Mouse (Mus musculus): ENCODE measurements around the gene Retreg1. TPM values are rescaled to one million over a fixed set of nuclear protein-coding genes. Genes with fewer than 3 reads are reported as not detected.

The Retreg1 gene
- total and polyA plus RNA-seq, 3 experiments: 17.5 to 28.7 (median 19.0) TPM

- peaks cover 18 to 65% of the 10 kb centered on the region in 2 experiments for H3K4me1 ChIP-seq (ENCODE audit: control insufficient read depth in 1 of 2, insufficient read depth in 2 of 2)
- no peak overlapping the region for H3K9ac ChIP-seq (ENCODE audit: insufficient read depth, low read depth)
- no peaks in the 10 kb centered on the region for H3K9me3 ChIP-seq (replicated peaks; ENCODE audit: low read length)
- H3K27ac ChIP-seq (ENCODE audit: insufficient read depth, low read depth): no peak overlapping the region
- in situ Hi-C loops (cut with MboI; ENCODE audit: low pct_ligation_motif_present, low pct_unique_long_range_greater_than_20kb, low sequenced_read_pairs): no loop called here
- peak; percentile 21 for DNase-seq (ENCODE audit: extremely low read depth)
- H3K36me3 ChIP-seq (replicated peaks in 1 of 2; ENCODE audit: control insufficient read depth in 1 of 2, insufficient read depth in 1 of 2, low read length in 1 of 2): peaks cover 0 to 2% of the 10 kb centered on the region in 2 experiments
- no peak overlapping the region for H3K4me2 ChIP-seq (ENCODE audit: insufficient read depth, low read depth, poor library complexity, severe bottlenecking)
- no peak overlapping the region for H3K4me3 ChIP-seq (replicated peaks in 1 of 3; ENCODE audit: low read depth in 2 of 3, low read length in 2 of 3, poor library complexity in 1 of 3)
- TF ChIP-seq PAX5 (IDR thresholded peaks at IDR 0.05; ENCODE audit: low read length) (no peak), POLR2A (IDR thresholded peaks at IDR 0.05; ENCODE audit: low read depth, low read length) (no peak), ZNF384 (IDR thresholded peaks at IDR 0.05; ENCODE audit: low read depth, low read length) (peak; percentile 70)
- dilution Hi-C loops (cut with MboI; ENCODE audit: extremely low pct_ligation_motif_present, extremely low pct_unique_long_range_greater_than_20kb, low sequenced_read_pairs): no loop called here
- H3K27me3 ChIP-seq (replicated peaks): no peaks in the 10 kb centered on the region
- H3K79me2 ChIP-seq (replicated peaks; ENCODE audit: control insufficient read depth, extremely low read depth, insufficient read depth, poor library complexity, severe bottlenecking): no peaks in the 10 kb centered on the region
Observed at GRCm38 (mm10) chr15:25938496-25938895, 95.5 kb downstream of the Retreg1 start.

- no peaks in the 10 kb centered on the region for H3K9me3 ChIP-seq (replicated peaks; ENCODE audit: low read length)
- peaks cover 15 to 56% of the 10 kb centered on the region in 2 experiments for H3K4me1 ChIP-seq (ENCODE audit: control insufficient read depth in 1 of 2, insufficient read depth in 2 of 2)
- peaks cover 0 to 8% of the 10 kb centered on the region in 2 experiments for H3K36me3 ChIP-seq (replicated peaks in 1 of 2; ENCODE audit: control insufficient read depth in 1 of 2, insufficient read depth in 1 of 2, low read length in 1 of 2)
- no peaks in the 10 kb centered on the region for H3K79me2 ChIP-seq (replicated peaks; ENCODE audit: control insufficient read depth, extremely low read depth, insufficient read depth, poor library complexity, severe bottlenecking)
- H3K9ac ChIP-seq (ENCODE audit: insufficient read depth, low read depth): peak overlapping the region; percentile 45
- no peaks in the 10 kb centered on the region for H3K27me3 ChIP-seq (replicated peaks)
- dilution Hi-C loops (cut with MboI; ENCODE audit: extremely low pct_ligation_motif_present, extremely low pct_unique_long_range_greater_than_20kb, low sequenced_read_pairs): no loop called here
- peak overlapping the region; percentile 34 to 42 (median 38) for H3K4me3 ChIP-seq (replicated peaks in 1 of 3; ENCODE audit: low read depth in 2 of 3, low read length in 2 of 3, poor library complexity in 1 of 3)
- in situ Hi-C loops (cut with MboI; ENCODE audit: low pct_ligation_motif_present, low pct_unique_long_range_greater_than_20kb, low sequenced_read_pairs): no loop called here
- peak; percentile 73 for DNase-seq (ENCODE audit: extremely low read depth)
- peak overlapping the region; percentile 52 for H3K27ac ChIP-seq (ENCODE audit: insufficient read depth, low read depth)
- H3K4me2 ChIP-seq (ENCODE audit: insufficient read depth, low read depth, poor library complexity, severe bottlenecking): peak overlapping the region; percentile 71
- TF ChIP-seq CTCF (conservative IDR thresholded peaks at IDR 0.05 in 1 of 2, IDR thresholded peaks at IDR 0.05 in 1 of 2; ENCODE audit: low read depth in 2 of 2, low read length in 2 of 2) (peak in 1 of 2 experiments; percentile 55; a peak in 2 of 4 replicates), ZMIZ1 (IDR thresholded peaks at IDR 0.05; ENCODE audit: low read depth, low read length) (no peak), PAX5 (IDR thresholded peaks at IDR 0.05; ENCODE audit: low read length) (no peak), TBP (conservative IDR thresholded peaks at IDR 0.05; ENCODE audit: low read depth, low read length) (0 out of 2 replicates have a peak, but pooled peaks have one; percentile 24), IRF4 (IDR thresholded peaks at IDR 0.05; ENCODE audit: low read depth, low read length) (peak; percentile 87), MXI1 (IDR thresholded peaks at IDR 0.05; ENCODE audit: low read depth, low read length) (peak; percentile 56; the same call in 1 of the 2 replicates), CHD1 (IDR thresholded peaks at IDR 0.05; ENCODE audit: low read depth, low read length) (0 out of 2 replicates have a peak, but pooled peaks have one; percentile 9), JUND (conservative IDR thresholded peaks at IDR 0.05; ENCODE audit: low read depth, low read length) (no peak), USF1 (IDR thresholded peaks at IDR 0.05; ENCODE audit: low read depth, low read length) (no peak), SIN3A (IDR thresholded peaks at IDR 0.05; ENCODE audit: low read length) (peak; percentile 75), MAZ (IDR thresholded peaks at IDR 0.05; ENCODE audit: low read depth, low read length) (0 out of 2 replicates have a peak, but pooled peaks have one; percentile 26), SMC3 (IDR thresholded peaks at IDR 0.05; ENCODE audit: low read depth, low read length) (peak; percentile 34), E2F4 (IDR thresholded peaks at IDR 0.05; ENCODE audit: insufficient replicate concordance, low read depth, low read length) (no peak), ELF1 (IDR thresholded peaks at IDR 0.05; ENCODE audit: low read depth, low read length) (no peak), ETS1 (conservative IDR thresholded peaks at IDR 0.05; ENCODE audit: low read depth, low read length) (peak; percentile 64; the same call in 1 of the 2 replicates), TCF12 (IDR thresholded peaks at IDR 0.05; ENCODE audit: low read depth, low read length) (peak; percentile 47), POLR2A (IDR thresholded peaks at IDR 0.05; ENCODE audit: low read depth, low read length) (no peak), MEF2A (IDR thresholded peaks at IDR 0.05; ENCODE audit: borderline replicate concordance, low read depth, low read length) (no peak; the same call in 1 of the 2 replicates), USF2 (conservative IDR thresholded peaks at IDR 0.05; ENCODE audit: low read depth, low read length) (no peak), EP300 (IDR thresholded peaks at IDR 0.05; ENCODE audit: low read length) (peak; percentile 69), RAD21 (IDR thresholded peaks at IDR 0.05; ENCODE audit: low read depth, low read length) (peak; percentile 50), JUN (IDR thresholded peaks at IDR 0.05; ENCODE audit: insufficient read depth, low read depth, low read length) (0 out of 2 replicates have a peak, but pooled peaks have one; percentile 4), POLR2AphosphoS2 (IDR thresholded peaks at IDR 0.05; ENCODE audit: low read depth, low read length) (no peak), KAT2A (IDR thresholded peaks at IDR 0.05; ENCODE audit: insufficient replicate concordance, low read length) (no peak), MAX (IDR thresholded peaks at IDR 0.05; ENCODE audit: low read length) (peak; percentile 46; the same call in 1 of the 2 replicates), BHLHE40 (IDR thresholded peaks at IDR 0.05; ENCODE audit: low read depth, low read length) (peak; percentile 69), UBTF (IDR thresholded peaks at IDR 0.05; ENCODE audit: low read depth, low read length) (peak; percentile 22; the same call in 1 of the 2 replicates), ZNF384 (IDR thresholded peaks at IDR 0.05; ENCODE audit: low read depth, low read length) (no peak), MYC (IDR thresholded peaks at IDR 0.05; ENCODE audit: low read depth, low read length) (0 out of 2 replicates have a peak, but pooled peaks have one; percentile 28)
Observed at GRCm38 (mm10) chr15:25940397-25941377, 97.7 kb downstream of the Retreg1 start.
